Mouse (Mus musculus) right cerebral cortex, postnatal 14 days (tissue): ENCODE data around the gene Aldh3a2.

Experiments
- DNase-seq: peaks from one replicate; pipeline ENCODE4 v3.0.0; 2022

The Aldh3a2 gene

GRCm38 (mm10) chr11:61271612-61272011 is 4.3 kb upstream of the Aldh3a2 start:
- DNase-seq: no peak

DNA sequence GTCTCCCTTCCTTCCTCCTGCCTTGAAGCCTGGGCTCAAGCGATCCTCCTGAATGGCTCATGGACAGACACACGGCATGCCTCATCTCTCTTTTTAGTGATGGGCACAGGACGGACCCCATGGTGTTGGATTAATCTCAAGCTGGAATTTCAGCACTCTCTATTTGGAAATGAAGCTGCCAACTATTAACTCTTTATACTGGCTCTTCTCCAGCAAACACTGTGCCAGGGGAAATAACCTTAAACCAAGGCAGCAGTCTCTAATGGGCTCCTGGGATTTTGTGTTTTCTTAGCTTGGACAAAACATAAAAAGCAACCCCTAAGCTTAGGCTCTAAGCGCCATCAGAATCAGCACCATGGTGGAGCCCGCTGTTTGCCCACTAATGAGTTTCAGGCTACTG is 3.1 kb upstream of the Aldh3a2 start:
- DNase-seq: no peak

DNA sequence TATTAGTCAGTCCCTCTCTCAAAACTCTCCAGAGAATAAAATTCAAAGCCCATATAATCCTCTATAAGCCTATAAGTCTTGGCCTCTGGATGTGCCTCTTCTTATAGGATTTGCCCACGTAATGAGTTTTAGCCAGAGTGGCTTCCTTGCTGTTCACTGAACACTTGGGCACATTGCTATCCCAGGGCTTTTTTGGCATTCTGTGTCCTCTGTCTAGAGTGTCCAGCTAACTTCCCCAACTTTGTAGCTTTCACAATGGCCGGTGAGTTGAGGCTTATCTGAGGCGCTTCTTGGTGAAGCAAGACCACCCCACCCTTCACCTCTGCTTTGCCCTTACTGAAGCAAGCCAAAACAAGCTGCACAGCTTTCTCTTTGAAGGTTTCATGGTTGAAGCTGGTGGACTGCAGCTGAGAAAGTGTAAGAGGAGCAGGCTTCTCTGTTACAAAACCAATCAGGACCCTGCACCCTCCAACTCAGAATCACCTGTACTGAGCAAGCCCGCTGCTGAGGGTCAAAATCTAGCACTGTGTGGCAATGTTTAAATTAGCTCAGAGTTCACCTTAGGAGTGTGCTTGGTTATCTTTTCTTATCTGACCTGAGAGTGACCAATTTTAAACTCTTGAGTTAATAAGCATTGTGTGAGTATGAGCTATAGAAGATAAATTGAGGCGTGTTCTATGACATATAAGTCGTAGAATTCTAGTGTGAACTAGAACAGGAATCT is 1.5 kb upstream of the Aldh3a2 start:
- no peak for DNase-seq

DNA sequence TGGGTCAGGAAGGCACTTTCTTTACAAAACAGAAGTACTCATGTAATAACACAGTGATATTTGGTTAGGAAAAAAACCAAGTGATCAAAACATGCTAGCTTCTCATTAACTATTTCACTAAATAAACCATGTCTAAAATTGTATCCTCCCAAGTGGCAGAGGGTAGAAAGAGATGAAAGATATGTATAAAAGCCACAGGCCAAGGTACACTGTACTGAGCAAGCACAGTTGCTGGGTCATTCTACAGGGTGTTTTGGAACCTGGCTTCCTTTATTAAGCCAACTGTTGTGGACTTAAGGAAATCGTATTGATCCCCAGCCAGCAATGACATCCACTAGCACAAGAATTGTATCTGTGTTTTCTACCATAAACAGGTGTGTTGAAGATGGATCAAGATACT is 3.4 kb downstream of the Aldh3a2 start:
- no peak for DNase-seq

DNA sequence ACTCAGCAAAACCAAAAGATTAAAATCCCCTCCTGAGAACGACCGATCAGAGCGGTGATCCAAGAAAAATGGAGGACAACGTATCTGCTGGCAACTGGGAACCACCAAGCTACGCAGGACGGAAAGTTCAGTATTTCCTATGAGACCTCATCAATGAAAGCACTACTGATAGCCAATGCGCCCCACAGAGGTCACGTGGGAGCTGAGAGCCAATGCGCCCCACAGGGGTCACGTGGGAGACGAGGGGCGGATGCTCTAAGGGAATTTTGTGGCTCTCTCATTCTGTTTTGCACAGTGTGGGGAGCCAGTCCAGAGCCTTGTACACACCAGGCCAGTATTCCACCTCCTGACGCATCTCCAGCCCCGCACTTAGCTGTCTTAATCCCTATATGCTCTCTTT is 4.7 kb downstream of the Aldh3a2 start:
- DNase-seq: no peak

- DNase-seq: no peak
Measured at GRCm38 (mm10) chr11:61259106-61259505, 8.2 kb downstream of the Aldh3a2 start.

DNA sequence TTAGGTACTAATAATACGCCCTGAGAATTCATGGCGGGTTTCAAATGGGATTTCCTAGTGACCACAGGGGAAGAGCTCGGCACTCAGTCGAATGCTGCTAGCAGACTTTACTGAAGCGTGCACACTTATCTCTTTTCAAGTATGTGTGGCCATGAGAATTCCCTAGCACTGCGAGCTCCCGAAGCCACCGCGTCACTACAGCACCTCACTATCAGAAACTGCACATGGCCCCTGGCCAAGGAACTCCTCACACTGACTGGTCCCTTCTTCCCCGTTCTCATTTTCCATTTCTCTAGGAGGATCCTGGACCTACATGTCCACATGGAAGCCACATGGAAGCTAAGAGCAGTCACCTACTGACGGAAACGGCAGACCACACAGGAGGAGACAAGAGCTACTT is 14.5 kb downstream of the Aldh3a2 start:
- no peak for DNase-seq

DNA sequence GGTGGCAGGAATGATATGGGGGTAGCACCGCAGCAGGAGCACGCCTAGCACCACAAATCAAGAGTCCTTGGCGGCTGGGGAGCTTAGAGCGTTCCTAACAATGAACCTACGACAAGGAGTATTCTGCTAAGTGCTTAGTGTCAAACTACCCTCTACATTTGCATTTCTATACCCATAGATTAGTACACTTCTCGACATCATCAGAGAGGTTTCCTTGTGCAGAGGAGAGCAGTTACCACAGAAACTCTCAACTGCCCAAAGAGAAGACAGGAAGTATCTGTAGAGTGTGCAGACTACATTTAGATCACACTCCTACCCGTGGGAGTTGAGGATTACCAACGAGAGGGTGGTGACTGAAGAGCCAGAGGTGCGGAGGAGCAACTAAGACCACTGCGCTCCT is 15.5 kb downstream of the Aldh3a2 start:
- DNase-seq: no peak

DNA sequence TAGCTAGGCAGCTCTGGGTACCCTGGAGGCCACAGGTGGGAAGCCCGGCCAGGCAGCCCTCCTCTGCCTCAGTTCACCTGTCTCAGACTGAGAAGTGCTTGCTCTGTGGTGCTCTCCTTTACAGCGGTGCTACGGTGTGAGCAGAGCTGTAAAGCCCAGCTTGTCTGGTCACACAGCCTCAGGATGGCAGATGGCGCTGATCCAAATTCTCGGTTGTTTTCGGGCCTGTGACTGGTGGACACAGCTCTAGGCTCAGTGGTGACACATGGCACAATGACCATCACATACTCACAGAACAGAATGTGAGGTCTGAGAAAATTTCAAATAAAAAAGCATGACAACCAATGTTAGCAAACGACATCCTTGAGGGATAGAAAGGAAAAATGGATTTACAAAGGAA is 22.9 kb downstream of the Aldh3a2 start:
- DNase-seq: no peak

DNA sequence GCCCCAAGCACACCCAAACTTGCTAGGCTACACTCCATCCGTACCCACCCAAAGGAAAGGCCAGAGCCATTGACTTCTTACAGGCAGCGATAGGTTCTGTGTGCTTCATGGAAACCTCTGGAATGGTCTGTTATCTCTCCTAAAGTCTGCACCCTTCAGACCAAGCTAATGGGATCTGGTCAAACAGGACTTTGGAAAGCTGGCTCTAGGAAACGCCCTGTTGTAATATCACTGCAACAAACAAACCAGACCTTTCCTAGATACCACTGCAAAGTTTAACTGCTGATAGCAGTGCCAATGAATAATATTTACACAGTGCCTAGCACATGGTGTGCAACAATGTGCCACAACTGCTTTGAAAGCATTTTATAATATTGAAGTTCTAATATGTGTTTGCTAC is 31.2 kb downstream of the Aldh3a2 start:
- no peak for DNase-seq

- DNase-seq: no peak
Measured at GRCm38 (mm10) chr11:61234174-61234573, 33.1 kb downstream of the Aldh3a2 start.

GRCm38 (mm10) chr11:61231329-61231728 is 35.9 kb downstream of the Aldh3a2 start:
- peak; percentile 31 for DNase-seq

- no peak for DNase-seq
Measured at GRCm38 (mm10) chr11:61228406-61228805, 38.9 kb downstream of the Aldh3a2 start.

GRCm38 (mm10) chr11:61227816-61228215 is 39.4 kb downstream of the Aldh3a2 start:
- no peak for DNase-seq

DNA sequence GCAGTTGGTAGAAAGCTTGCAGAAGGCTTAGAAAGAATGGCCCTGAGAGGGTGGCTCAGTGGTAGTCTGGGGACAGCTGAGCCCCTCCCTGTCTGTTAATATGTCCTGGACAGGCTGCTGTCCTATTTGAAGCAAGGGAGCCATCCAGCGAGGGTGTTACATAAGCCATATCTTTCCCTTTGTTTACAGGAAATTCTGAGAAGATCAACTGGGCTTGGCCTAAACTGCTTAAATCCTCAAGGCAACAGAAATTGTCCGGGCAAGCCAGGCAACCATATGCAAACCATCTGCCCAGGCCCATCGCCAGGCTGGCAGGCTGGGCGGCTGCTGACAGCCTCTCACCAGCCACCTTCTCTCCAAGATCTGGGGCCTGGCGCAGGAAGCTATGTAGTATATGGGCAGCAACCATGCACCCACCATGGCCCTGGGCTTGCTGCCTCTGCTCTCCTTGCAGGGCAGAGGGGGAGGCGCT is 41.3 kb downstream of the Aldh3a2 start:
- DNase-seq: peak; percentile 46

DNA sequence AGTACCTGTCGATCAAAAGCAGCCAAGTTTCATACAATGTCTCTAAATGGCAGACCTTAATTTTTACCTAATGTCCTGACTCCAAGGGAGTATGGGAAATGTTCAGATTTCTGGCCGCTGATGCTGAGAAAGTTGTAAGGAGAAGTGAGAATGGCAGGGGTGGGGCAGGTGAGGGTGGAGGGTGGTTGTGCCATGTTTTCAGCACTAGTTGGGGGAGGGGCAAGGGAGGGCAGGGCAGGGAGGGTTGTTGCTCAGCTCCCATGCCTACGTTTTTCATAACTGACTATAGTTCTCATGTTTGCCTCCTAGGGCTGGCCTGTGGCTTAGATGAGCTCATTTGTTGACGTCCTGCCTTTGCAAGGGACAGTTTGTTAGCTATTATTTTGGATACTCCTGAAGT is 41.8 kb downstream of the Aldh3a2 start:
- no peak for DNase-seq

GRCm38 (mm10) chr11:61224907-61225306 is 42.4 kb downstream of the Aldh3a2 start:
- no peak for DNase-seq

GRCm38 (mm10) chr11:61224234-61224744 is 43.0 kb downstream of the Aldh3a2 start:
- no peak for DNase-seq

- no peak for DNase-seq
Measured at GRCm38 (mm10) chr11:61222971-61223745, 44.1 kb downstream of the Aldh3a2 start.

DNA sequence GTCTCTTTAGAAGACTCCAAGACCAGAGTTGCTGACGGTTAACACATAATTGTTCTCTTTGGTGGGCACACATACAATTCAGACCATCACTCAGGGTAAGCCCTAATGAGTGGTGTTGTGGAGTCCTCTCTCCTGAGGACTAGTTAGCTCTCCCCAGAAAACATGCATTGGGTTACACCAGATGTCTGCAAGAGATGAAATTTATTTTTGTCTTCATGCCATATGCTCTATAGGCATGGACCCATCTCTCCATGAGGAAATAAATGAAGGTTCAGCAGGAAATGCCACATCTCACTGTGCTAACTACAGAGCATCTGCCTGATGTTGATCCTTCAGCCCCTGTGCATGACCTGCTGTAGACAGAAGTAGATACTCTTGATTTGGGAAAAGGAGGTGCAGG is 45.3 kb downstream of the Aldh3a2 start:
- DNase-seq: no peak

DNA sequence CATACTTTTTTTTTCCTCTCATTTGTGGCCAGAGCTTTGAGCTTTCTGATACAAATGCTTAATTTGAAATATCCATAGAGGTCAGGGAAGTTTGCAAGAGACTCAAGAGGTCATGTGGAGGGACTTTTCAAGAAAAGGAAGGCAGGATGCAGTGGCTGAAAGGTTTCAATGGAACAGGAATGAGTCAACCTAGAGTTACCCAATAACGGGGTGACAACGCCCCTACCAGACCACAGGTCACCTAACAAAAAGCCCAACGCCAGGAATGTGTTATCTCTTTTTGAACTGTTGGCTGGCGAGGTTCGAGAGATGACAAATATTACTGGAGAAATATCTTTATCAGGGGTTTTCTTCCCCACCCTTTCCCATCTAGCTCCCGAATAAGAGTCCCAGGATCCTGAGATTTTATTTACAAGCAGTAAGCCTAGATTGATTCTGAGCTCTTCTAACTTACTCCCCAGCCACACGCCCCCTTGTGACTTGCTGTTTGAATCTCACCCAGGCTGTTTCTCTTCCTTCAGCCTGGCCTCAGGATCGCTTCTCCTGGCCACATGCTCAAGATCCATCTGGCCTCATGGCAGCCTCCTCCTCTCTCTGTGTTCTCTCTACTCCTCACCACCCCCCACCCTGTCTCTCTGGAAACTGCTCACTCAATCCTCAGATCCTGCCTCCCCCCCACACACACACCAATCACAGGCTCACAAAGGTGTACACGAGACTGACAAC is 46.9 kb downstream of the Aldh3a2 start:
- DNase-seq: no peak

DNA sequence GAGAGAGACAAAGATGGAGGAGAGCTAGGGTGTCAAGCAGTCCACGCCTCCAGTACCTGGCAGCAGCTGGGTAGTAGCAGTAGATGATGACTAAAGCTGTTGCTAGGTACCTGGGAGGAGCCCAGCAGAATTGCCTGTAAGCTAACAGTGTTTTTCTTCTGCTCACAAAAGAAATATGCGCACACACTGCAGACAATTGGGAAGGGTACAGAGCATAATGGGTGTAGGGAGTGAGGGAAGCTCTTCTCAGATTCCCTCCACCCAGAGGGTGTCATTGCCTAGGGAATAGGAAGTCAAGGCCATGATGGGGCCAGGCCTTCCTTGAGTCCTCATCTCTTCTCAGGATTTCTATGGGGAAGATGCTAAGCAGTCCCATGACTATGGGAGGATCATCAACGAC is 51.3 kb downstream of the Aldh3a2 start:
- DNase-seq: no peak

GRCm38 (mm10) chr11:61212102-61212501 is 55.2 kb downstream of the Aldh3a2 start:
- DNase-seq: no peak

GRCm38 (mm10) chr11:61208316-61208715 is 58.9 kb downstream of the Aldh3a2 start:
- no peak for DNase-seq
